Mouse (Mus musculus): ENCODE measurements at regions not wholly inside any gene's neighbourhood (a gene's known extent, or its start where the extent isn't known, plus 50 kb on each side); places are given as distances from the start of the nearest gene placed in this dataset.

DNA sequence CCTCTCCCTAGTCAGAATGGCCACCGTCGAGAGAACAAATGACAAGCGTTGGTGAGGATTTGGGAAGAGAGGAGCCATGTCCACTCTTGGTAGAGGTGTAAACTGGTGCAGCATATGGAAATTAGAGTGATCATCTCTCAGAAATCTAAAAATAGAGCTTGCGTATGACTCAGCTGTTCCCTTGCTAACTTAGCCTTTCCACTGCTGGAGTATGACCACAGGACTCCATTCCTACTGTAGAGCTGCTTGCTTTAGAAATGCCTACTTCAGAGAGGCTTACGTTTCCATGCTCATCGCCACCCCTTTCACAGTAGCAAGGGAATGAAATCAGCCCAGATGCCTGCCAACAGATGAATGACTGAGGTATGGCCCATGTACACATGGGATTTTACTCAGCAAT, 277.4 kb downstream of the Gpat3 start:
- no peak for DNase-seq (ENCODE audit: low spot score)

DNA sequence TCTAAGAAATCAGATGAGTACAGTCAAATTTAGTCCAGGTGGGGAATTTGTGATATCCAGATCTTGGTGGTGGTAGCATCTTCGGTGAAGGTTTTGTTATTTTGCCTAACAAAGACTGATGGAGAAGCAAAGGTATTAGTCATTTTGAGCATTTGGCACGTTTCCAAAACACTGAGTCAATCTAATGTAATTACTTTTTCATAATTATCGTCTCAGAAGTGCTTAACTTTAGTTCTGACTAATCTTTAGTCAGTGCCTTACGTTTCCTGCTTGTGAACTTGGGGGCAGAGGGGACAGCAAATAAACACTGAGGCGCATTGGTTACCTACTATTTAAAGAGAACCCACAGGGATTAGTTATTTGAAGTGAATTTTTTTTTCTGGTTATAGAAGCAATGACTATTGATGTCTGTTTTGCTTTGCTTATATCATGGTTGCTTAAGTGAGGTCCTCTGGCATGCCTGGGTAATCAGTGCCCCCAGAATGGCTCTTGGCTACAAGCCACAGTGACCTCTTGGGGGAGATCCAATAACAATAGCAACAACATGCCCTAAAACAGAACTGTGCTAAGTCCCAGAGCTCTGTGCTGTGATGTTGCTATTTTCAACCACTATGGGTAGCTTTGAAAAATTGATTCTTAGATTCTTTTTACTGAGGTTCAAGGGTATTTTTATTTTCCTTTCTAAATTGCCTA, 275.1 kb downstream of the Gpat3 start:
- no peak for DNase-seq (ENCODE audit: low spot score)

DNA sequence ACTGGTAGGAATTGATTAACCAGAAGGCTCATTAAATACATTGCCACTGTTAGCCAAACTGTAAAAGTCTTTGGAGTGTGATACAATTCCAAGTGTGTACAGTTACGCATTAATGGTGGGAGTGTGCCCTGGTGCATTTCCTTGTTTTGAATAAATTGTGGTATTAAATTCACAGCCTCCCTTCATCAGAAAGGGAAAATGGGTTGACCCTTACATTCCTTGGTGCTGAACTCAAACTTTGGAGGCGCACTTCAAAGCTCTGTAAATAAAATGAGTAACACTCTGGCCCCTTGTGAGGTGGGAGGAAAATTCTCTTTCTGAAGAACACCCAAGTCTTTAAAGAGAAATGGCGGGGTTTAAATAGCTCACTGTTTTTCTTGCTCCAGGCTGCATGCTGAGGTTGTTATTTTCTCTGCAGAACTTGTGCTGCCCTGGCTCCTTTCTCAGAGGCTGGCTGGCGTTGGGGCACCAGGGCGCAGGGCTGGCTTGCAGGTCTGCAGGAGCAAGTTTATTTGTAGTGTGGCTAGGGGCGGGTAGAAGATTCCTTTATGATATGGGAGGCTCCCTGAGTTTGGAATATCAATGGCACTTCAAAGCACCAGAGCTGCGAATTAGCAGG, 266.7 kb downstream of the Gpat3 start:
- no peak for DNase-seq (ENCODE audit: low spot score)

DNA sequence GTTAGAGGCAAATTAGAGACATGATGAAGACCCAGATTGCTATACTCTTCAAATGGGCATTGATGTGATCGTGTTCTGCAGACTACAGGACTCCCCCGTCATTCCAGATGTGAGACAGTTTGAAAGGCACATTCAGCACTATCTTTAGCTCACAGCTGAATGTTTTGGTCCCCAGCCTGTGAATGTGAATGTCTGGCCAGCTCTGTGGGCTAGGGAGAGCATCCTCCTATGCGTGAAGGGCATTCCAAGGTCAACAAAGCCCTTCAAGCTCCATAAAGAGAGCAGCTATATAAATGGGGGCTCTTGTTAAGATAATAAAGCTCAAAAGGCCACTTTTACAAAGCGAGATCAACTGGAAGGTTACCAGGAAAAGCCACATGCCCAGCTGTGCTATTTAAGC, 266.1 kb downstream of the Gpat3 start:
- no peak for DNase-seq (ENCODE audit: low spot score)

DNA sequence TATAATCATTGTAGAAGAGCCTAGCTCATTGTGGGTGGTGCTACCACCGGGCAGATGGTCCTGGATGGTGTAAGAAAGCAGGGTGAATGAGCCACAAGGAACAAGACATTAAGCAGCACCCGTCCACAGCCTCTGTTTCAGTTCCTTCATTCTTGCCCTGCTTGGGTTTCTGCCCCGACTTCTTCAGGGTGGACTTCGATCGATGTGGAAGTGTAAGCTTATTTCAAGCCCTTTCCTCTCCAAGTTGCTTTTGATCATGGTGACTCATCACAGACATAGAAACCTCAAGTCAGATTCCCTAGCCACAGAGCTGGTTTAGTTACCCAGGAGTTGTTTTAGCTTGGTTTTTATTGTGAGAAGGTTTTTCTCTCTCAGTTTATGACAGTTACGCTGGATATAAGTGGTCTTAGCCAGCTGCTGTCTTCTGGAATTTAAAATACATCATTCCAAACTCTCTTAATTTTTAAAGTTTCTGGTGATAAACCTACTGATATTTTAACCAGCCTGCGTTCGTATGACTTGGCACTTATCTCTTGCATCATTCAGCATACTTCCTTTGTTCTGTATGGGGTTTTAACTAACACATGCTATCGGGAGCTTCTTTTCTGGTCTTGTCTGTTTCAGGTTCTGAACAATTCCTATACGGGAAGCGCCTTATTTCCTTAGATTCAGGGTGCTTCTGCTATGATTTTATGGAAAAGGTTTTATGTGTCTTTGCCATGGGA, 255.6 kb downstream of the Gpat3 start:
- no peak for DNase-seq (ENCODE audit: low spot score)

DNA sequence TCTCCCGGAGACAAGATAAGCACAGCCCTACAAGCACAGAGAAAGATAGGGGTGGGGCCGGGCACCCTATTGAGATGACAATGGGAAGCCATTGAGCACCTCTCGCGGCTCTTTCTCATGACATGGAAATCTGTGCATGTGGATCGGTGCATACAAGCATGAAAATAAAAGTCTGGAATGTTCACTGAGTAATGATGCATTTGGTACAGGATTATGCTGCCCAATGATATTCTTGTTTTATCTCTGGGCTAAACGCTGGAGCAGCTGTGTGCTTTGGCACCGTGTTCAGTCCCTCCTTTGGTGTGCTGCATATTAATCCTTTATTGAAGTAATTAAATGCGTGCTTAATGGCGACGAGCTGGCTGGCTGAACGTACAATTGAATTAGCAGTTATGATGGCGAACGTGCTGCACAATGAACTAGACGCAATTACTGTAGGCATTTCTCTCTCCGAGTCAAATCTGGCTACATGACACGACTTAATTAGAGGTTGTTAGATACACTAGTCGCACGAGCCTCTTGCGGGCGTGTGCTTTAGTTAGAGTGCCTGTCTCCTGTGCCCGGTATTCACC, 245.6 kb downstream of the Gpat3 start:
- DNase-seq (ENCODE audit: low spot score), result no peak

DNA sequence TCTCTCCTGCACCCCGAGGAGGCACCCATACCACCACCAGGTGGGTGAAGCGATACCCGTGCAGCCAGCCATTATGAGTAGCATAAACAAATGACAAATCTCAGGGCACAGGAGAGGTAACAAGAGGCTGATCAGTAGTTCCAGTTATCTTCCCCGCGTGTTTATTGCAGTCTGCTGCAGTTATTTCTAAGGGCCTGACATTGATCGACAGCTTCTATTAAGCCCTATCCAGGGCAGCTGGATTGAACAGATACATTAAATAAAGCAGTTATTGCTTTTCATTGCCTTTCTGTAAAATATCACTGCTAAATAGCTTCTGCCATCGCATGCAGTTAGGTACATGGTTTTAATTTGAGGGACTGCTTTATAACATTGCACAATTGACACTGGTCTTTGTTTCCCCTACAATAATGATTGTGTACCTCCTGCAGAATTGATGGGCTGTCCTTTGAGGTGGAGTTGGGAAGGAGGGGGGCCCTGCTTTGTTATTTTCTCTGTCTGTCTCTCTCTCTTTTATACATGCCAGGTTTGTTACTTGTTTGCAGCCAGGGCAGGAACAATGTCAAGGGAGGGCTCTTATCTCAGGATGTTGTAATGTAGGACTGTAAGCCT, 245.0 kb downstream of the Gpat3 start:
- no peak for DNase-seq (ENCODE audit: low spot score)

DNA sequence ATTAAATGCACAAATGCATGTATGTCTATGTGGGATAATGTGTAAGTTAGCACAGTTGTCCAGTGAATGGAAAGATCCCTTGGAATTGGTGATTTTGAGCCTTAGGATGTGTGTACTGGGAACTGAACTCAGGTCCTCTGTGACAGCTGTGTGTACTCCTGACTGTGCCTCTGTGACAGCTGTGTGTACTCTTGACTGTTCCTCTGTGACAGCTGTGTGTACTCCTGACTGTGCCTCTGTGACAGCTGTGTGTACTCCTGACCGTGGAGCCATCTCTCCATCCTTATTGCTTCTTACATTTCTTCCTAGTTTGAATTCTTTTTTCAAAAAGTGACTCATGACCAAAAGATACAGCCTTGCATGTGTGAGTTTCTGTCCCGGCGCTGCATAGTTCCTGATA, 239.7 kb downstream of the Gpat3 start:
- no peak for DNase-seq (ENCODE audit: low spot score)

DNA sequence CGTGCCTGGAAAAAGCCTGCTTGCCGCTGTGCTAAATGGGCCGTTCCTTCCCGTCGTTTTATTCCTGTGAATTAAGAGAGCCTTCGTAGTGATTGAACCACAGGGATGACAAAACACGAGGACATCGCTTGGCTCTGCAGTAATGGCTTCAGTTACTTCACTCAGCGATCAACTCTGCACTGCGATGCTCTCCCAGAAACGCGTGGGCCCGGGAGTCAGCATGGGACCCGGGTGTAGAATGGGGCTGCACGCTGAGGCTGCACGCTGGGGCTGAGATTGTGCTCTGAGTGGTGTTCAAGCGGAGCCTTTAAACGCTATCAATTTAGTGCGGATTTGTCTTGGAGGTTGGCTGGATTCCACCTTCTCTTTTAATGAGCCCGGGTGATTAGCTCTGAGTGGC, 237.1 kb downstream of the Gpat3 start:
- DNase-seq (ENCODE audit: low spot score), result no peak

DNA sequence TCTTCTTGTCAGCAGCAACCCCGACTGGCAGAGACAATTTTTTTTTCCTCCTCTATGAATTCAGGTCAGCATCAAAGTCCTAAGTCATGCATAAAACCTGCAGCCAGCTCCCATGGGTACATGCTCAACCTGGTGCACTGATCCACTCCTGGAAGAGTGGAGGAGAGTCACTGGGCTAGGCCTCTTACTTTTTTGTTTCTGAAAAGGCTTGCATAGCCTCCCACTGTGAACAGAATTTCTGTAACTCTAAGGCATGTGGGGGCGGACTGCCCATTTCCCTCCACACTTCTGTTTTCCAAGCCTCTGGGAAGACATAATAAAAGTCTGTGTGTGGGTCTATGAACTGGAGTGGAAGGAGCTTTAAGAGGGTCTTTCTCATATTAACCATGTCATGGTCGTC, 218.8 kb downstream of the Gpat3 start:
- no peak for DNase-seq (ENCODE audit: low spot score)

DNA sequence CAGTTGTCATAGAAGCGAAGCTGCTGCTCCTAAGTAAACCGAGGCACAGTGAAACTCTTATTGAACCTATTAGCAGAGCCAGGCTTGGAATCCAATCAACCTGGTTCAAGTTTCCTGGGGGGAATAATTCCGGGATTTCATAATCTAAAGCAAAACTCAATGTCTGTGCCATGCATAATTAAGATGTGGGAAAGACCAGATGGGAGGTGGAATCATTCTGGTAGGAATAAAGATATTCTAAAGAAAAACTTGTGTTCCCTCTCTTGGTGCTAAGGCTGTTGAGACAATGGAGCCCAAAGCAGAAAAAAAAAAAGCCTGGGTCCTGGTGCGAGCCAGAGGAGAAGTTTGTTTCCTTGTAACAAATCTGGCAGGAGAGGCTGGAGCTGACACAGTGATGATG, 217.7 kb downstream of the Gpat3 start:
- DNase-seq (ENCODE audit: low spot score), result no peak

DNA sequence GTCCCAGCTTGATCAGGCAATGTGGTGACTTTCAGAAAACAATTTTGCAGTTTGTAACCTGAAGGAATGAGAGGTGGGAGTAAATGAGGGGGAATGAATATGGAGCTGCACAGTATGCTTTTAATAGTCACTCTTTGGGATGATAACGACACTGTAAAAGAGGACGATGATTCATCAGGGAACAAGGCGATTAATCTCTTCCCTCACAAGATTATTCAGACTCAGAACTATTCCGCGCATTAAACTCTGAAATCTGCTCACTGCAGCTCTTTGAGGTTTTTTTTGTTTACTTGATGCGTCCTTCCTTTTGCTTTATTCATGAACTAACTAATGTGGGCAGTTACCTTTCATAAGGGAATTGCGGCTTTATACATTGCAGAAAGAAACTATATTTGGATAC, 206.1 kb downstream of the Gpat3 start:
- DNase-seq (ENCODE audit: low spot score), result no peak

DNA sequence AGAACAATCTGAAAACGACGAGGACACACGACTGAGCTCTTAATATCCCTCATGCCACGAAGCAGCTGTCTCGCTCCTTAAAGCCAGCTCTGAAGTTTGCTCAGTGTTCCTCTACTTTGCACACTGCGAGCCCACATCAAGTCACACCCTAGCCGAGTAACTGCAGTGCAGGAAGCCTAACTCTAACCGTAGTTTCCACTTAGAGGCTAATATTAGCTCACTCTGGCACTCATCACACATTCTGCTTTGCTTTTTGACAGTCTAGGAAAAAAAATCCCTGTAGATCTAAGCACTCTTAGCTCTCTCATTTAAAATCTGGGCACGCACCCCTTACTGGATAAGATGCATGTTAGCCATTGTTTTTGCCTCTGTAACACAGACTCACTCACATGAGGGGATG, 195.0 kb downstream of the Gpat3 start:
- no peak for DNase-seq (ENCODE audit: low spot score)

DNA sequence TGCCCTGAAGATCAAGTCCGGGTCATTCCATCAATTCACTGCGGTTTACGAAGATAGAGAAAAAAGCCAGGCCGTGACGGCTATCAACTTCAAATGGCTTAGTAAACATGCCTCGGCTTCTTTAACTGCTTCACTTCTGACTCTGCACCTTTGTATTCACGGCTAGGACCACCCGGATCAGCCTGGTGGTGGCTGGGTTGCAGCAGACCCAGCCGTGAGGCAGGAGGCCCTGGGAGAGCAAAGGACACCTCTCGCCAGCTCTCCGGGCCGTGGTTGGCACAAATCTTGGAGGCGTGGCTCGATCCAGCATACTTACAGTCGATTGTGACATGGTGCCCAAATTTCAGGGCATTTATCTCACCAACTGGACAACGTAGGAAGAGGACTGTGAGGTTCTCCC, 187.5 kb downstream of the Gpat3 start:
- DNase-seq (ENCODE audit: low spot score), result no peak

DNA sequence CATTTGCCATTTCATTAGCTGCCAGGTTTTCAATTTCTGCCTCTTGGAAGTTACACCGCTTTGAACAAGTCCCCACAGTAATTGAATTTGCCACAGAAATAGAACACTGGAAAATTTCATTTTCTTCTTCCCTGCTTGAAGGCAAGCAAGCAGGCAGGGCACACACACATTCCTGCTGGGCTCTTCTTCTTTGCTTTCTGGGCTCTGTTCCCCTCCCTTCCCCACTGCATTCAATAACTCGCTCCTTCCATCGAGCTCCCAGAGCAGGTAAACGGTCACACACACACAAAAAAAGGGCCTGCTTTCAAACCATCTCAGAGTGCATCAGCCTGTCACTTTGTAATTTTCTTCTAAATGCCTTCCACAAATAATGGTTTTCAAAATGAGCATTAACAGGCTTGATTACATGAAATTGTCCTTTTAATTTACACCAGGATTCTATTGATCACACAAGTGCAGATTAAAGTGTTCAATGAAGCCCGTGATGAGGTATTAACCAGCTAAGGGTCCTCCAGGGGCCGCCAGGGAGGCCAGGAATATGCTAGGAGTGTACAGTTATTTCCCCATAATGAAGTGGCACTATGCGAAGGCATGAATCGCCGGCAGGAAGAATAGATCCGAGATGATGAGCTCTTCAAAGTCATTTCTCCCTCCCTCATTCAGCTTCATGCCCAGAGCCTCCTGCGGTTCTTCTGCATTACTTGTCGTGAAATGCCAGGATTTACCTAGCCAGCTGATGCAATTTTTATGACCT, 186.8 kb downstream of the Gpat3 start:
- DNase-seq (ENCODE audit: low spot score), result no peak

DNA sequence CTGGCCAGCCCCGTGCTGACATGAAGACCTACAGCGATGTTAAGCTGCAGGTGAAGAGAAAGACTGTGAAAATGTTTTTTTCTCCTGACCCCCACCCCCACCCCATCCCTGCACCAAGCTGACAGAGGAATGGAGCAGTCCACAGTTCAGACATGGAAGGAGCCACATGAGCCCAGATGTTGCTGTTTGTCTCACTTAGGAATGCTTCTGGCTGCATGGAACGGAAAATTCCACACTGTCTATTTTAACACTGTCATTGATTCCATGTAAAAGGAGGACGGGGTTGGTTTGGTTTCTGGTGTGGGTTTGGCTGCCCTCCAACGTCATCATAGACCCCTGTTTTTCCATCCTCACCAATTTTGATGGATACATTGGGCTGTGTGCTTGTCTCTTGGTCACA, 179.3 kb downstream of the Gpat3 start:
- no peak for DNase-seq (ENCODE audit: low spot score)

DNA sequence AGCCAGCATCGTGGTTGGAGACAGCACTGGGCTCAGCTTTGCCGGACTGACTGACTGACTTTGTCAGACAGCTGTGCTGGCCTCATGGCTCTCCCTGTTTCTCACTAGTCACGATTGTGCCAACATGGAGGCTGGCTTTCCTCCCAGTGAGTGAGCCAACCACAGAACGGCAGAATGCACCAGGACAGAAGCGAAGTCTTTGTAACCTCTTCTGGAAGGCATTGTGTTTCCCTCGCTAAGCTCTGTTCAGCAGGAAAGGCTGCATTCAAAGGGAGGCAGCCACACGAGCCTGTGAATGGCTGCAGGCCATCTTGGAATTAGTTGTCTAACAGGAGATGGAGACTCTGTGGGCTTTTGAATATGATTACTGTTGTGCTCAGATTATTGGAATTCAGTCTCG, 178.3 kb downstream of the Gpat3 start:
- DNase-seq (ENCODE audit: low spot score), result no peak

DNA sequence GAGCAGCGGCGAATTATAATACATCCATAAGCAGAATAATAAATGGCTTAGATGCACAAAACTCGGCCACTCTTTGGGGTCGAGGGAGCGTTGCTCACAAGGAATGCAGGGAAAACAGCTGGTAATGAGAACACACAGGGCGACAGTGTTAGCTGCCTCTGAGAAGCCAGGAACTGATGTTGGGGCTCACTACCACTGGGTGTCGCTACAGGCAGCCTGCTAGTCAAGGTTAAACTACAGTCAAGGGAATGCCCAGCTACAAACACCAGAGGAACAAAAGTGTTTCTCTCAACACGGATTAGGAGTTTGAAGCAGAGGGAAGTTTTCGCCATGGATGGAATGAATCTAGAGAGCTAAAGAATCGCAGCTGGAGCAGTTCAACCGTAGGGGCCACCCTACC, 175.3 kb downstream of the Gpat3 start:
- DNase-seq (ENCODE audit: low spot score), result no peak

DNA sequence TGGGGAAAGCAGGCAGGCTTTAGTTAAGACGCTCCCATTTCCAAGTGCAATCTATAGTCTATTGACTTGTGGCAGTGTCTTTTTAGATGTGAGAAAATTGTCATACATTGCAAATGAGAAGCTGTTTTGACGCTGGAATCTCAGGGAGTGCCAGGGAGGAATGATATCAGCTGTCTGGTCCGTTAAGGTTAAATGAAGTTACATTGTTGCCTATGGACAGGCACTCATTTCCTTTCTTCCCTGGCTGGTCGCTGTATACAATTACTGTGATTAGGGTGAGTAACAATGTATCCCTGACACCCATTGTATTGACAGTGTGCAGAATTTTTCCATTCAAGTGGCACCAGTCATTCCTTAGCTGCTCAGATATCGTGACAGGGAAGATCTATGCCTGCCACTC, 168.3 kb downstream of the Gpat3 start:
- DNase-seq (ENCODE audit: low spot score), result no peak

DNA sequence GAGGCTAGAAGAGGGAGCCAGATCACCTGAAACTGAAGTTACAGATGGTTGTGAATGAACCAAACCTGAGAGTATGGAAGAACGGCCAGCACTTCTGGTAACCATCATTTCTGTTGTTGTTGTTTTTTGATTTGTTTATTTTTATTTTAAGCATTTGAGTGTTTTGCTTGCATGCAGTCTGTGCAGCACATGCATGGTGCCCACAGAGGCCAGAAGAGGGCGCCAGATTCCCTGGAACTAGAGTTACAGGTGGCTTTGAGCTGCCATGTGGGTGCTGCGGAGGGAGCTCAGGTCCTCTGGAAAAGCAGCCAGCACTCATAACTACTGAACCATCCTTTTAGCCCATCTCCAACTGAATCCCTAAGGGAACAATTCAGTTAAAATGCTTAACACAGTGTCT, 159.7 kb downstream of the Gpat3 start:
- no peak for DNase-seq (ENCODE audit: low spot score)

DNA sequence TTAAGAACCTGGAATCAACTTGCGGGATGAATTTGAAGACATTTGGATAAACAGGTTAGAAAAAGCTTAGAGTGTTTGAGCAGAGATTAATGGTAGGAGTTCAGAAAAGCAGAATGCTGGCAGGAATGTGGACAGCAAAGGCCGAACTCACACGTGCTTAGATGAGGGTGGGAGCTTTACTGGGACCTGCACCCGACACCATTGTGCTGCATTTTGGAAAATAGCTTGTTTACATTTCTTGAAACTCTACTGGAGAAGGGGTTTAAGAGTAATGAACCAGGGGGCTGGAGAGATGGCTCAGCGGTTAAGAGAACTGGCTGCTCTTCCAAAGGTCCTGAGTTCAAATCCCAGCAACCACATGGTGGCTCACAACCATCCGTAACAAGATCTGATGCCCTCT, 154.9 kb downstream of the Gpat3 start:
- DNase-seq (ENCODE audit: low spot score), result no peak

DNA sequence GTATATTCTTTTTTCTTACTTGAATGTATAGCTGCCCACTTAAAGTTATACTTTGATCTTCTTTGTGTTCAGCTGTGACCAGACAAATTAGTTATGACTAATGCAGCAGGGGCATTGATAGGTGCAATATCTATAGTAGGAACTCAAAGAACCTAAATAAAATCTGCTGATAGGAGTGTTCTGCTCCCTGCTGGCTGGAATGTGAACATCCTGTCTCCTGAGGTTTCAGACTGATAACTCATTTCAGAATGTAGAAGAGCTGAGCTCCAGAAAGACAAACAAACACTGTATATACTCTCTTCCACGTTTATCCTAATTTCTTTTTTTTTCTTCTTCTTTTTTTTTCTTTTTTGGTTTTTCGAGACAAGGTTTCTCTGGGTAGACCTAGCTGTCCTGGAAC, 146.9 kb downstream of the Gpat3 start:
- DNase-seq (ENCODE audit: low spot score), result no peak
